Mouse (Mus musculus): Measurements from ENCODE around the gene Iqcn.

Gene Iqcn

GRCm38 (mm10) chr8:70754871-70755660 is 51.8 kb downstream of the Iqcn start:
- peak; percentile 75 to 79 for DNase-seq (ENCODE audit: low spot score in 2 of 2)

DNA sequence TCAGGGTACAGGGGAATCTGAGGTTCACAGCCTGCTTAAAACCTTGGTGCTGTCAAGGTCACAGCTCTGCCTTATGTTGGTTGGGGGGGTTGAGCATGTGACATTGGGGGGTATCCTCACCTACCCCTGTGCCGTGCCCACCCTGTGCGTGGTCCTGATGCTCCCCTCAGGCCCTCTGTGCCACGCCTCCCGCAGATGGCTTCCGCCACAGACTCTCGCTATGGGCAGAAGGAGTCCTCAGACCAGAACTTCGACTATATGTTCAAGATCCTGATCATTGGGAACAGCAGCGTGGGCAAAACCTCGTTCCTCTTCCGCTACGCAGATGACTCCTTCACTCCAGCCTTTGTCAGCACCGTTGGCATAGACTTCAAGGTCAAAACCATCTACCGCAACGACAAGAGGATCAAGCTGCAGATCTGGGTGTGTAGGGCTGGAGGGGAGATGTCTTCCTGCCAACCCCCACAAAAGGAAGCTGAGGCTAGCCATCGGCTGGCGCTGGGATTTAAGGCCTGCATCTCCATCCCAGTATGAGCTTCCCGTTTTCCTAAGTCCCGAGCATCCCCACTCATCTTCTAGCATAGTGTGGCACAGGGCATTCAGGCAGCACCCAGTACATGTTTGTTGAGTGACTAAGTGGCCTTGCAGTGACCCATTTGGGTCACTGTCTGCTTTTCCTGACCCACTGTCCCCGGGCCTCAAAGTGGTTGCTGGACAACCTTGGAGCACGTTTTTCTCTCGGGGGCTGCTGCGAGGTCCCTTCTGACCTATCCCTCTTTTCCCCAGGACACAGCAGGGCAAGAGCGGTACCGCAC is 52.6 kb downstream of the Iqcn start:
- peak; percentile 12 to 26 for DNase-seq (ENCODE audit: low spot score in 2 of 2)

DNA sequence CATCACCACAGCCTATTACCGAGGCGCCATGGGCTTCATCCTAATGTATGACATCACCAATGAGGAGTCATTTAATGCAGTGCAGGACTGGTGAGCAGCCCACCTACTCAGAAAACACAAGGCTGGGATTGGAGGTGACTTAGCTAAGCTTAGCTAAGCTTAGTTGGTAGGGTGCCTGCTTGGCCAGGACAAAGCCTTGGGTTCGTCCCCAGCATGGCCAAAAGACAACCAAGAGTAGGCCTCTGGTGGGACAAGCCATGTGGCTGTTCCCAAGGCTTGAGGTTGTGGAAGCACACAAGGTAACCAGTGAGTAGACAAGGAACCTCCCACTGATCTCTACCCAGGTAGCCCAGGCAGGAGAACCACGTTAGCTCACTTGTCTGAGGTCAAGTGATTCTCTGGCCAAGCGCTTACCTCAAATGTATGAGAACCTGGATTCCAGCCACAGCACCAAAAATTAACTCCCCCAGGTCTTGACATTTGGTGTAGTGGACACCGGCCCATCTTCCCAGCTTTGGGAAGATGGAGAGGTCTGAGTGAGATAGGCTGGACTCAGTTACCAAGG is 53.3 kb downstream of the Iqcn start:
- peak in 1 of 2 experiments; percentile 15 for DNase-seq (ENCODE audit: low spot score in 2 of 2)

GRCm38 (mm10) chr8:70757523-70758307 is 54.5 kb downstream of the Iqcn start:
- peak; percentile 20 to 37 for DNase-seq (ENCODE audit: low spot score in 2 of 2)

GRCm38 (mm10) chr8:70758308-70758615 is 55.0 kb downstream of the Iqcn start:
- DNase-seq (ENCODE audit: low spot score in 2 of 2): peak in 1 of 2 experiments; percentile 24

GRCm38 (mm10) chr8:70758616-70759561 is 55.6 kb downstream of the Iqcn start:
- peak; percentile 16 to 44 for DNase-seq (ENCODE audit: low spot score in 2 of 2)

DNA sequence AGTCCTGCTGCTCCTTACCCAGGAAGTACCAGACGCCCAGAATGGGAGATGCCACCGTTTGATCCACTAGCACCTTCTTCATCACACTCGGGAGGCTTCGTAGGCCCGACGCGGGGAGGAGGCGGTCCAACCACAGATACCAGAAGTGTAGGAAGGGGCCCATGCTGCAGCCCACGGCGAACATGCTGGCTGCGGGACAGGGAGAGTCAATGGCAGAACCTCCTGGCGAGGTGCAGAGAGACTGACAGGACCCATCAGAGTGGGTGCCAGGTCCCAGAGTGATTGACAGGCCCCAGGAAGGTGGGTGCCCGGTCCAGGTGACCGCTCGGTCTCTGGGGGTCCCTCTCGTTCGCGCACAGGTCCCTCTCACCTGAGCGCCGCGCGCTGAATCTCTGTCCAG is 57.1 kb downstream of the Iqcn start:
- DNase-seq (ENCODE audit: low spot score in 2 of 2): no peak

DNA sequence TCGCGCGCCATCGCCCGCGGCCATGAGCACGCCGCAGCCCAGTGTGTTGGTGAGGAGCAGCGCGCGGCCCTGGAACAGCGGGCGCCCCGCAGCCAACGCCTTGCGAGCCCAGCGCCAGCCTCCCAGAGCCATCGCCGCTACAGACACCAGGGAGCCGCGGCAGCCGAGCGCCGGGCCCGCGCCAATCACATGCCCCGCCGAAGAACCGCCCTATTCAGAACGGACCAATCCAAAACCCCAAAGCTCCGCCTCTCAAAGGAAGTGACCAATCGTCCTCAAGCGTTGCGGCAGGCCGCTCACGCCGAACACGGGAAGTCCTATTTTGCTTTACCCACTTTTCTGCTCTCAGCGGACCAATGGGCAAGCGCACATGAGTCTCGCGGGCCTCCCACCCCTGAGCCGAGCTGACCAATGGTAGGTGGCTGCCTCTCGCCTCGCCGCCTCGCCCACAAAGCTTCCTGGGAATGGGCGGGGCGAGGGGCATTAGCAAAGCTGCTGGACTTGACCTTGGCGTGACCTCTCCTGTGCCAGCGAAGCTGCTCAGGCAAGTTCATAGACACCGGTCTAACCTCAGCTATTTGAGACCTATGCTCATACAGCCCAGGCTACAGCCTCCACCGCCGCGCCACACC is 57.6 kb downstream of the Iqcn start, which contains the start of gene Mpv17l2:
Gene Mpv17l2, minus strand, starts transcription at position 172 of the 632 bp plus-strand sequence.
- peak; percentile 95 to 96 for DNase-seq (ENCODE audit: low spot score in 2 of 2)

DNA sequence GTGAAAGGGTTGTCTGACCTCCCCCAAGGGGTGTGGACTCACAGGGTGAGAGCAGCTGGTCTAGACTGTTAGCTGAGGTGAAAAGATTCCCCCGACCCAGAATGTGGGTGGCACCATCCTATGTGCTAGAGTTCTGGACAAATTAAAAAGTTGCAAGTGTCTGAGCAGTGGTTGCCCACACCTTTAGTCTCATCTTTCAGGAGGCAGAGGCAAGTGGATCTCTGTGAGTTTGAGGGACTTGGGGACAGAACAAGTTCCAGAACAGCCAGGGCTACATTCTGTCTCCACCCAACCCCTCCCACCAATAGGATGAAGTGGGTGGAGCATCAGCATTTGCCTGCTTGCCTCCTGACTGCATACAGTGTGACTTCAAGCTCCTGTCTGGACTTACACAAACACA is 58.9 kb downstream of the Iqcn start:
- no peak for DNase-seq (ENCODE audit: low spot score in 2 of 2)

GRCm38 (mm10) chr8:70763354-70763753 is 60.1 kb downstream of the Iqcn start:
- DNase-seq (ENCODE audit: low spot score in 2 of 2): no peak

GRCm38 (mm10) chr8:70764026-70764425 is 60.8 kb downstream of the Iqcn start:
- DNase-seq (ENCODE audit: low spot score in 2 of 2): no peak

- DNase-seq (ENCODE audit: low spot score in 2 of 2): no peak
Measured at GRCm38 (mm10) chr8:70764676-70765075, 61.4 kb downstream of the Iqcn start.

GRCm38 (mm10) chr8:70765329-70765728 is 62.1 kb downstream of the Iqcn start:
- DNase-seq (ENCODE audit: low spot score in 2 of 2): no peak

GRCm38 (mm10) chr8:70765838-70766570 is 62.7 kb downstream of the Iqcn start:
- DNase-seq (ENCODE audit: low spot score in 2 of 2): no peak

GRCm38 (mm10) chr8:70766571-70767440 is 63.5 kb downstream of the Iqcn start:
- DNase-seq (ENCODE audit: low spot score in 2 of 2): no peak
